Mouse (Mus musculus) heart, embryonic 11.5 days (tissue): ENCODE measurements around the gene Rdh16. TPM values are rescaled to one million over a fixed set of nuclear protein-coding genes. Genes with fewer than 3 reads are reported as not detected.
"Not testable (repeated sequence)": the region's sequence is repeated elsewhere in the genome, so short reads cannot be mapped to it uniquely, and the experiment has no call there.

ENCODE experiments used
- ATAC-seq: fragments of 200-750 bp; cut with Nextera tagmentation; replicated peaks from 2 replicates; pipeline ENCODE4 v1.8.0; 2017; ENCODE audit warnings: moderate library complexity; ENCODE audit not compliant: insufficient number of reproducible peaks, low FRiP score, low TSS enrichment
- H3K27ac ChIP-seq: fragments of 300-500 bp; sonication (generic); 2 replicates; pipeline ENCODE4 v1.5.1; 2014; ENCODE audit warnings: mild to moderate bottlenecking, low read depth, low read length
- H3K27me3 ChIP-seq: fragments of 300-500 bp; sonication (generic); 2 replicates; pipeline ENCODE4 v1.6.1; 2014; ENCODE audit warnings: mild to moderate bottlenecking, low read length, mixed read lengths; ENCODE audit not compliant: control insufficient read depth, insufficient read depth
- H3K36me3 ChIP-seq: fragments of 300-500 bp; sonication (generic); 2 replicates; pipeline ENCODE4 v1.6.1; 2014; ENCODE audit warnings: mild to moderate bottlenecking, low read length, moderate library complexity, mixed read lengths; ENCODE audit not compliant: control insufficient read depth, insufficient read depth
- H3K4me1 ChIP-seq: fragments of 300-500 bp; sonication (generic); 2 replicates; pipeline ENCODE4 v1.6.1; 2014; ENCODE audit warnings: low read length; ENCODE audit not compliant: control insufficient read depth, insufficient read depth
- H3K4me2 ChIP-seq: fragments of 300-500 bp; sonication (generic); 2 replicates; pipeline ENCODE4 v1.6.1; 2014; ENCODE audit warnings: mild to moderate bottlenecking, moderate library complexity
- H3K4me3 ChIP-seq: fragments of 300-500 bp; sonication (generic); 2 replicates; pipeline ENCODE4 v1.5.1; 2014; ENCODE audit warnings: low read depth, low read length
- H3K9ac ChIP-seq: fragments of 300-500 bp; sonication (generic); 2 replicates; pipeline ENCODE4 v1.6.1; 2014; ENCODE audit warnings: mild to moderate bottlenecking, low read depth, low read length, moderate library complexity
- H3K9me3 ChIP-seq: fragments of 300-500 bp; sonication (generic); replicated peaks from 2 replicates; pipeline ENCODE4 v1.6.1; 2016; ENCODE audit warnings: low read length; ENCODE audit not compliant: control insufficient read depth
- WGBS: fragments of 180-500 bp; shearing (Covaris S2); extraction: QIAGEN DNeasy Blood & Tissue Kit; methylation state at CpG from one replicate; pipeline ENCODE4 v1.1.7; 2014; ENCODE audit not compliant: insufficient replicate concordance; 5-methylcytosine and 5-hydroxymethylcytosine counted together
- polyA plus RNA-seq: library from polyadenylated mRNA; unstranded; fragments of >200 nt; fragmentation: Nextera tagmentation; extraction: Ambion mirVana; gene quantifications from 2 replicates; pipeline ENCODE4 v1.2.1, GENCODE M21; 2014

The Rdh16 gene
- polyA plus RNA-seq, 1 experiment from 2014 or later = not detected

GRCm38 (mm10) chr10:127763914-127764680 lies 36.9 kb upstream of the Rdh16 start:
- Histone ChIP-seq H3K4me3 (no peak overlapping the region), H3K4me1 (no peaks in the 10 kb centered on the region), H3K27ac (no peak overlapping the region), H3K36me3 (no peaks in the 10 kb centered on the region), H3K9me3 (no peaks in the 10 kb centered on the region), H3K4me2 (no peak overlapping the region), H3K9ac (no peak overlapping the region), H3K27me3 (no peaks in the 10 kb centered on the region)
- WGBS = 63% methylated on average over 12 of the region's 12 CpGs
- ATAC-seq = no peak

- H3K27me3 ChIP-seq = no peaks in the 10 kb centered on the region
- no peak overlapping the region for H3K4me3 ChIP-seq
- no peaks in the 10 kb centered on the region for H3K9me3 ChIP-seq
- no peak overlapping the region for H3K27ac ChIP-seq
- H3K36me3 ChIP-seq = no peaks in the 10 kb centered on the region
- no peak for ATAC-seq
- 59% methylated on average over 1 of the region's 1 CpGs for WGBS
- H3K4me2 ChIP-seq = no peak overlapping the region
- no peaks in the 10 kb centered on the region for H3K4me1 ChIP-seq
- no peak overlapping the region for H3K9ac ChIP-seq
These were observed 34.4 kb upstream of the Rdh16 start for GRCm38 (mm10) chr10:127766564-127766963.

- Histone ChIP-seq H3K4me3 (no peak within 1 kb of the TSS), H3K27me3 (no peaks in the 10 kb centered on the region), H3K9me3 (no peaks in the 10 kb centered on the region), H3K4me2 (no peak within 1 kb of the TSS), H3K36me3 (no peaks in the 10 kb centered on the region), H3K9ac (no peak within 1 kb of the TSS), H3K27ac (no peak within 1 kb of the TSS), H3K4me1 (no peaks in the 10 kb centered on the region)
- ATAC-seq = no peak
- WGBS = 70% methylated on average over 2 of the region's 2 CpGs
These were observed 24.9 kb upstream of the Rdh16 start, which contains the start of gene Rdh9 for GRCm38 (mm10) chr10:127776011-127776410. Gene Rdh9, plus strand, starts transcription at chr10:127776386.

GRCm38 (mm10) chr10:127782321-127782720 lies 18.6 kb upstream of the Rdh16 start:
- not testable (repeated sequence) for H3K27ac ChIP-seq
- WGBS = 89% methylated on average over 17 of the region's 17 CpGs

GRCm38 (mm10) chr10:127785411-127785810 lies 15.5 kb upstream of the Rdh16 start:
- H3K4me3 ChIP-seq, H3K9ac ChIP-seq, H3K4me2 ChIP-seq, H3K27me3 ChIP-seq, ATAC-seq, H3K4me1 ChIP-seq, H3K27ac ChIP-seq, H3K9me3 ChIP-seq, H3K36me3 ChIP-seq: not testable (repeated sequence)
- 74% methylated on average over 1 of the region's 1 CpGs for WGBS

More at GRCm38 (mm10) chr10:127782321-127782720, 18.6 kb upstream of the Rdh16 start:
- not testable (repeated sequence) for H3K9me3 ChIP-seq, H3K4me3 ChIP-seq, H3K36me3 ChIP-seq, H3K9ac ChIP-seq, H3K4me2 ChIP-seq, H3K27me3 ChIP-seq, ATAC-seq, H3K4me1 ChIP-seq

- H3K4me3 ChIP-seq = no peak overlapping the region
- no peaks in the 10 kb centered on the region for H3K9me3 ChIP-seq
- H3K9ac ChIP-seq = no peak overlapping the region
- no peak for ATAC-seq
- WGBS = 63% methylated on average over 1 of the region's 1 CpGs
- no peaks in the 10 kb centered on the region for H3K27me3 ChIP-seq
- no peaks in the 10 kb centered on the region for H3K4me1 ChIP-seq
- no peaks in the 10 kb centered on the region for H3K36me3 ChIP-seq
- no peak overlapping the region for H3K27ac ChIP-seq
- H3K4me2 ChIP-seq = no peak overlapping the region
These were observed 1.7 kb upstream of the Rdh16 start for GRCm38 (mm10) chr10:127799295-127799694.

GRCm38 (mm10) chr10:127801612-127802011 lies 660 bp downstream of the Rdh16 start:
- Histone ChIP-seq H3K9me3 (no peaks in the 10 kb centered on the region), H3K27ac (no peak overlapping the region), H3K4me2 (no peak overlapping the region), H3K4me1 (no peaks in the 10 kb centered on the region), H3K9ac (no peak overlapping the region), H3K4me3 (no peak overlapping the region), H3K36me3 (no peaks in the 10 kb centered on the region), H3K27me3 (no peaks in the 10 kb centered on the region)
- no peak for ATAC-seq
- 87% methylated on average over 2 of the region's 2 CpGs for WGBS

GRCm38 (mm10) chr10:127802236-127802635 lies 1.3 kb downstream of the Rdh16 start:
- no peak overlapping the region for H3K4me3 ChIP-seq
- ATAC-seq = no peak
- no peak overlapping the region for H3K27ac ChIP-seq
- no peak overlapping the region for H3K9ac ChIP-seq
- no peaks in the 10 kb centered on the region for H3K36me3 ChIP-seq
- H3K27me3 ChIP-seq = no peaks in the 10 kb centered on the region
- H3K4me2 ChIP-seq = no peak overlapping the region
- WGBS = 63% methylated on average over 5 of the region's 5 CpGs
- H3K4me1 ChIP-seq = no peaks in the 10 kb centered on the region
- no peaks in the 10 kb centered on the region for H3K9me3 ChIP-seq

- H3K4me3 ChIP-seq = no peak overlapping the region
- H3K9me3 ChIP-seq = no peaks in the 10 kb centered on the region
- H3K36me3 ChIP-seq = no peaks in the 10 kb centered on the region
- H3K4me2 ChIP-seq = no peak overlapping the region
- no peak overlapping the region for H3K9ac ChIP-seq
- no peaks in the 10 kb centered on the region for H3K27me3 ChIP-seq
- no peaks in the 10 kb centered on the region for H3K4me1 ChIP-seq
- 68% methylated on average over 7 of the region's 7 CpGs for WGBS
- no peak for ATAC-seq
- H3K27ac ChIP-seq = no peak overlapping the region
These were observed 3.5 kb downstream of the Rdh16 start for GRCm38 (mm10) chr10:127804416-127804815.
